Mouse (Mus musculus) heart, postnatal 0 days (tissue): ENCODE results near the gene Cldn13. TPM values are rescaled to one million over a fixed set of nuclear protein-coding genes. Genes with fewer than 3 reads are reported as not detected.

ENCODE experiments used
- ATAC-seq: fragments of 200-750 bp; cut with Nextera tagmentation; 2 replicates; pipeline ENCODE4 v1.8.0; 2017; ENCODE audit warnings: low read depth, moderate number of reproducible peaks, moderate library complexity; ENCODE audit not compliant: insufficient read depth
- DNase-seq: peaks from one replicate; pipeline ENCODE4 v3.0.0-alpha.2; 2016; ENCODE audit warnings: low spot score
- H3K27ac ChIP-seq: fragments of 300-500 bp; sonication (generic); 2 replicates; pipeline ENCODE4 v1.5.1; 2014; ENCODE audit warnings: low read depth, mild to moderate bottlenecking
- H3K27me3 ChIP-seq: fragments of 300-500 bp; sonication (generic); 2 replicates; pipeline ENCODE4 v1.6.1; 2014; ENCODE audit warnings: low read length, mixed read lengths; ENCODE audit not compliant: control insufficient read depth, insufficient read depth
- H3K36me3 ChIP-seq: fragments of 300-500 bp; sonication (generic); replicated peaks from 2 replicates; pipeline ENCODE4 v1.6.1; 2014; ENCODE audit warnings: low read length, mixed read lengths; ENCODE audit not compliant: control insufficient read depth, insufficient read depth
- H3K4me1 ChIP-seq: fragments of 300-500 bp; sonication (generic); 2 replicates; pipeline ENCODE4 v1.6.1; 2014; ENCODE audit warnings: antibody characterized with exemption; ENCODE audit not compliant: control insufficient read depth, insufficient read depth
- H3K4me2 ChIP-seq: fragments of 300-500 bp; sonication (generic); 2 replicates; pipeline ENCODE4 v1.6.1; 2014; ENCODE audit warnings: low read depth, mild to moderate bottlenecking, low read length, moderate library complexity
- H3K4me3 ChIP-seq: fragments of 300-500 bp; sonication (generic); 2 replicates; pipeline ENCODE4 v1.5.1; 2014; ENCODE audit warnings: low read depth, low read length
- H3K9ac ChIP-seq: fragments of 300-500 bp; sonication (generic); replicated peaks from 2 replicates; pipeline ENCODE4 v1.6.1; 2014; ENCODE audit warnings: low read depth, low read length, mixed read lengths
- H3K9me3 ChIP-seq: fragments of 300-500 bp; sonication (generic); replicated peaks from 2 replicates; pipeline ENCODE4 v1.6.1; 2016; ENCODE audit warnings: low read length; ENCODE audit not compliant: control insufficient read depth
- CTCF ChIP-seq: IDR thresholded peaks from 2 replicates; pipeline ENCODE4 v1.5.1; 2016; ENCODE audit warnings: antibody characterized with exemption, control low read depth, low read depth
- EP300 ChIP-seq: IDR thresholded peaks from 2 replicates; pipeline ENCODE4 v1.6.1; 2016; ENCODE audit warnings: antibody characterized with exemption, low read depth
- WGBS: fragments of 180-500 bp; shearing (Covaris S2); extraction: QIAGEN DNeasy Blood & Tissue Kit; methylation state at CpG from one replicate; pipeline ENCODE4 v1.1.7; 2014; 5-methylcytosine and 5-hydroxymethylcytosine counted together
- polyA plus RNA-seq: library from polyadenylated mRNA; unstranded; fragments of >200 nt; fragmentation: Nextera tagmentation; extraction: Ambion mirVana; gene quantifications from 2 replicates; pipeline ENCODE4 v1.2.1, GENCODE M21; 2015
- total RNA-seq: library from RNA; depleted of rRNA; stranded (reverse); fragments of >200 nt; gene quantifications from 2 replicates; pipeline ENCODE4 v1.2.3, GENCODE M21; 2014; ENCODE audit warnings: low replicate concordance; rRNA removed

Cldn13 gene
- total and polyA plus RNA-seq, 2 experiments from 2014 or later, result 0.18 TPM; not detected in 1

GRCm38 (mm10) chr5:134873034-134873433 is 42.3 kb downstream of the Cldn13 start:
- no peak for ATAC-seq

GRCm38 (mm10) chr5:134872597-134872996 is 42.7 kb downstream of the Cldn13 start:
- DNase-seq (no peak), ATAC-seq (0 out of 2 replicates have a peak, but pooled peaks have one; percentile 22)
- H3K9ac ChIP-seq, result no peak overlapping the region
- WGBS, result 68% methylated on average over 5 of the region's 5 CpGs
- H3K27me3 ChIP-seq, result no peaks in the 10 kb centered on the region
- no peak overlapping the region for H3K4me2 ChIP-seq
- H3K27ac ChIP-seq, result no peak overlapping the region
- H3K4me1 ChIP-seq, result 0 out of 2 replicates have a peak, but pooled peaks cover 1% of the 10 kb centered on the region
- TF ChIP-seq EP300, result no peak
- no peak for TF ChIP-seq CTCF
- no peak overlapping the region for H3K4me3 ChIP-seq
- no peaks in the 10 kb centered on the region for H3K36me3 ChIP-seq
- no peaks in the 10 kb centered on the region for H3K9me3 ChIP-seq

More at GRCm38 (mm10) chr5:134873034-134873433, 42.3 kb downstream of the Cldn13 start:
- Histone ChIP-seq H3K4me2 (no peak overlapping the region), H3K9ac (no peak overlapping the region), H3K36me3 (no peaks in the 10 kb centered on the region), H3K27ac (no peak overlapping the region), H3K9me3 (no peaks in the 10 kb centered on the region), H3K4me3 (no peak overlapping the region), H3K4me1 (no peaks in the 10 kb centered on the region), H3K27me3 (no peaks in the 10 kb centered on the region)
- DNase-seq, result no peak
- TF ChIP-seq EP300, result no peak
- no peak for TF ChIP-seq CTCF
- WGBS, result 84% methylated on average over 8 of the region's 8 CpGs

GRCm38 (mm10) chr5:134868506-134868905 is 46.8 kb downstream of the Cldn13 start:
- H3K27ac ChIP-seq, result no peak overlapping the region
- ATAC-seq (no peak), DNase-seq (no peak)
- no peak overlapping the region for H3K4me3 ChIP-seq
- H3K4me1 ChIP-seq, result peaks cover 13% of the 10 kb centered on the region
- H3K9ac ChIP-seq, result no peak overlapping the region
- 71% methylated on average over 5 of the region's 5 CpGs for WGBS
- H3K36me3 ChIP-seq, result no peaks in the 10 kb centered on the region
- H3K4me2 ChIP-seq, result no peak overlapping the region
- H3K27me3 ChIP-seq, result no peaks in the 10 kb centered on the region
- H3K9me3 ChIP-seq, result no peaks in the 10 kb centered on the region
- TF ChIP-seq CTCF, result no peak

- Histone ChIP-seq H3K36me3 (no peaks in the 10 kb centered on the region), H3K4me3 (no peak overlapping the region), H3K4me1 (peaks cover 13% of the 10 kb centered on the region), H3K27ac (no peak overlapping the region), H3K4me2 (no peak overlapping the region), H3K9ac (no peak overlapping the region), H3K9me3 (no peaks in the 10 kb centered on the region), H3K27me3 (no peaks in the 10 kb centered on the region)
- ATAC-seq (no peak), DNase-seq (no peak)
- TF ChIP-seq CTCF (no peak), EP300 (no peak)
- WGBS, result 34% methylated on average over 18 of the region's 18 CpGs
Measured at GRCm38 (mm10) chr5:134867320-134868144, 47.8 kb downstream of the Cldn13 start.

- Histone ChIP-seq H3K4me2 (no peak overlapping the region), H3K27ac (peak overlapping the region; percentile 64), H3K36me3 (no peaks in the 10 kb centered on the region), H3K9me3 (no peaks in the 10 kb centered on the region), H3K27me3 (no peaks in the 10 kb centered on the region), H3K4me3 (no peak overlapping the region), H3K9ac (no peak overlapping the region), H3K4me1 (peaks cover 13% of the 10 kb centered on the region)
- TF ChIP-seq EP300 (peak; percentile 91), CTCF (peak; percentile 30; the same call in 1 of the 2 replicates)
- 26% methylated on average over 8 of the region's 8 CpGs for WGBS
- DNase-seq (peak; percentile 75), ATAC-seq (peak; percentile 92)
Measured at GRCm38 (mm10) chr5:134865158-134865557, 50.2 kb downstream of the Cldn13 start.

Other genes starting within 250 kb of the Cldn13 start
- 6.9 and 12.1 TPM in 2 replicates for gene Limk1, start 226.9 kb downstream of the Cldn13 start, total RNA-seq
- gene Limk1, start 226.9 kb downstream of the Cldn13 start, polyA plus RNA-seq, result 2.4 TPM in 2 replicates
- gene Eln, start 168.2 kb downstream of the Cldn13 start, total RNA-seq, result 313 and 411 TPM in 2 replicates
- 362 and 388 TPM in 2 replicates for gene Eln, start 168.2 kb downstream of the Cldn13 start, polyA plus RNA-seq
- gene Tmem270, start 8.8 kb downstream of the Cldn13 start, total RNA-seq, result not detected in 2 replicates
- not detected in 2 replicates for gene Tmem270, start 8.8 kb downstream of the Cldn13 start, polyA plus RNA-seq
- gene Mettl27, start 16.8 kb upstream of the Cldn13 start, total RNA-seq, result 4.6 and 9.4 TPM in 2 replicates
- 6.4 and 8.3 TPM in 2 replicates for gene Mettl27, start 16.8 kb upstream of the Cldn13 start, polyA plus RNA-seq
- 0.12 and 10.2 TPM in 2 replicates for gene Cldn4, start 31.4 kb upstream of the Cldn13 start, total RNA-seq
- gene Cldn4, start 31.4 kb upstream of the Cldn13 start, polyA plus RNA-seq, result 0.18 TPM in 1 of 2 replicates, not detected in the other
- gene Cldn3, start 70.7 kb upstream of the Cldn13 start, total RNA-seq, result 3.8 and 15.2 TPM in 2 replicates
- 1.4 and 4.5 TPM in 2 replicates for gene Cldn3, start 70.7 kb upstream of the Cldn13 start, polyA plus RNA-seq
- 55.6 and 60.8 TPM in 2 replicates for gene Abhd11, start 93.6 kb upstream of the Cldn13 start, total RNA-seq
- gene Abhd11, start 93.6 kb upstream of the Cldn13 start, polyA plus RNA-seq, result 99.5 and 100 TPM in 2 replicates
- gene Stx1a, start 108.0 kb upstream of the Cldn13 start, total RNA-seq, result 2.3 and 3.7 TPM in 2 replicates
- gene Stx1a, start 108.0 kb upstream of the Cldn13 start, polyA plus RNA-seq, result 2.3 and 2.5 TPM in 2 replicates
- gene Dnajc30, start 148.7 kb upstream of the Cldn13 start, total RNA-seq, result 7.7 and 19.7 TPM in 2 replicates
- gene Dnajc30, start 148.7 kb upstream of the Cldn13 start, polyA plus RNA-seq, result 33.6 and 34.1 TPM in 2 replicates
- gene Bud23, start 149.4 kb upstream of the Cldn13 start, total RNA-seq, result 34.2 and 49.6 TPM in 2 replicates
- gene Bud23, start 149.4 kb upstream of the Cldn13 start, polyA plus RNA-seq, result 33.7 and 38.2 TPM in 2 replicates
- 3.7 and 5.6 TPM in 2 replicates for gene Vps37d, start 162.7 kb upstream of the Cldn13 start, total RNA-seq
- gene Vps37d, start 162.7 kb upstream of the Cldn13 start, polyA plus RNA-seq, result 1.0 and 1.1 TPM in 2 replicates
- 1.2 and 16.0 TPM in 2 replicates for gene Mlxipl, start 174.4 kb upstream of the Cldn13 start, total RNA-seq
- gene Mlxipl, start 174.4 kb upstream of the Cldn13 start, polyA plus RNA-seq, result 3.4 and 5.3 TPM in 2 replicates
- gene Tbl2, start 234.1 kb upstream of the Cldn13 start, total RNA-seq, result 30.0 and 66.2 TPM in 2 replicates
- gene Tbl2, start 234.1 kb upstream of the Cldn13 start, polyA plus RNA-seq, result 10.4 and 11.3 TPM in 2 replicates